Mouse (Mus musculus): ENCODE measurements around the gene Sik2. TPM values are rescaled to one million over a fixed set of nuclear protein-coding genes. Genes with fewer than 3 reads are reported as not detected.

Gene Sik2
- polyA plus RNA-seq, 1 experiment from 2014 or later, result 17.3 TPM

- POLR2A ChIA-PET, result interaction anchor here (0.9 kb wide), 1 partner anchor 111 kb away, joined by 3 read pairs; no protein-coding TSS in a partner anchor
- TF ChIP-seq CTCF (IDR thresholded peaks at IDR 0.05), result no peak
- ATAC-seq, result no peak
- no peak for DNase-seq (ENCODE audit: low read depth, low spot score)
- no peaks in the 10 kb centered on the region for H3K27me3 ChIP-seq
- CTCF ChIA-PET, result no interaction called here
- in situ Hi-C loops (cut with MboI; ENCODE audit: low pct_unique_long_range_greater_than_20kb), result loop anchor here (25.0 kb wide), 1 partner anchor 317 kb away; no protein-coding TSS in a partner anchor
Measured at GRCm38 (mm10) chr9:51004062-51004461, 4.8 kb downstream of the Sik2 start.

GRCm38 (mm10) chr9:50986677-50987076, 22.2 kb downstream of the Sik2 start:
- CTCF ChIA-PET, result interaction anchor here (1.4 kb wide), 1 partner anchor 136 kb away, joined by 3 read pairs; no protein-coding TSS in a partner anchor
- DNase-seq (ENCODE audit: low read depth, low spot score), result no peak
- no peak for TF ChIP-seq CTCF (IDR thresholded peaks at IDR 0.05)
- in situ Hi-C loops (cut with MboI; ENCODE audit: low pct_unique_long_range_greater_than_20kb), result no loop called here
- no peak for ATAC-seq
- POLR2A ChIA-PET, result no interaction called here
- no peaks in the 10 kb centered on the region for H3K27me3 ChIP-seq

- DNase-seq (ENCODE audit: low read depth, low spot score) (no peak), ATAC-seq (no peak)
- H3K27me3 ChIP-seq, result no peaks in the 10 kb centered on the region
- ChIA-PET POLR2A (no interaction called here), CTCF (no interaction called here)
- no peak for TF ChIP-seq CTCF (IDR thresholded peaks at IDR 0.05)
- in situ Hi-C loops (cut with MboI; ENCODE audit: low pct_unique_long_range_greater_than_20kb), result no loop called here
Measured at GRCm38 (mm10) chr9:50986123-50986522, 22.8 kb downstream of the Sik2 start.

GRCm38 (mm10) chr9:50981499-50982190, 27.2 kb downstream of the Sik2 start:
- CTCF ChIA-PET, result interaction anchor here (1.4 kb wide), 1 partner anchor 124 kb away, joined by 3 read pairs; no protein-coding TSS in a partner anchor
- no peak for TF ChIP-seq CTCF (IDR thresholded peaks at IDR 0.05)
- no peak for ATAC-seq

GRCm38 (mm10) chr9:50974631-50975030, 34.2 kb downstream of the Sik2 start:
- H3K27me3 ChIP-seq, result no peaks in the 10 kb centered on the region
- ChIA-PET CTCF (no interaction called here), POLR2A (no interaction called here)
- no peak for TF ChIP-seq CTCF (IDR thresholded peaks at IDR 0.05)
- ATAC-seq (no peak), DNase-seq (ENCODE audit: low read depth, low spot score) (no peak)
- in situ Hi-C loops (cut with MboI; ENCODE audit: low pct_unique_long_range_greater_than_20kb), result no loop called here

More at GRCm38 (mm10) chr9:50981499-50982190, 27.2 kb downstream of the Sik2 start:
- DNase-seq (ENCODE audit: low read depth, low spot score), result no peak
- in situ Hi-C loops (cut with MboI; ENCODE audit: low pct_unique_long_range_greater_than_20kb), result no loop called here
- POLR2A ChIA-PET, result interaction anchor here (1.1 kb wide), 1 partner anchor 78 kb away, joined by 3 read pairs; no protein-coding TSS in a partner anchor
- no peaks in the 10 kb centered on the region for H3K27me3 ChIP-seq

GRCm38 (mm10) chr9:50970413-50970812, 38.5 kb downstream of the Sik2 start:
- no peak for TF ChIP-seq CTCF (IDR thresholded peaks at IDR 0.05)
- DNase-seq (ENCODE audit: low read depth, low spot score), result no peak
- in situ Hi-C loops (cut with MboI; ENCODE audit: low pct_unique_long_range_greater_than_20kb), result no loop called here
- ChIA-PET CTCF (interaction anchor here (0.7 to 1.0 kb wide), 2 partner anchors 14 to 28 kb away, joined by 3 read pairs; no protein-coding TSS in a partner anchor), POLR2A (no interaction called here)
- ATAC-seq, result no peak
- no peaks in the 10 kb centered on the region for H3K27me3 ChIP-seq

GRCm38 (mm10) chr9:50969266-50969665, 39.6 kb downstream of the Sik2 start:
- in situ Hi-C loops (cut with MboI; ENCODE audit: low pct_unique_long_range_greater_than_20kb), result no loop called here
- ChIA-PET CTCF (no interaction called here), POLR2A (no interaction called here)
- no peak for ATAC-seq
- no peaks in the 10 kb centered on the region for H3K27me3 ChIP-seq
- no peak for TF ChIP-seq CTCF (IDR thresholded peaks at IDR 0.05)
- DNase-seq (ENCODE audit: low read depth, low spot score), result no peak

DNA sequence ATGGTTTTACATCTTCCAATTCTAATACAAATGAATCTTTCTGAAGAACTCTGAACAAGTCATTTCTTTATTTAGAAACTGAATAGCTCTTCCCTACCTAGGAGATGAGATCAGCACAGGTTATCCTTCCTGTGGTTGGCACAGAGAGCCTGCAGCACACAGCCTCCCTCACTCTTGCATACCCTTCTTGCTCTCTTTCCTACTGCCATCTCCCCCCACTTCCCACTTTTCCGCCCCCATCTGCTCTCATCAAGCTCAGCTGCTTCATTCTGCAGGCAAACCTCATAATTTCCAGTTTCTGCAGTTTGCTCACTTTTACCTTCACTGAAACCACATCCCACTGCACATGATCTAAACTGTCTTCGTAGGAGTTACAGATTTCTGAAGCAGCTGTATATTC, 42.6 kb downstream of the Sik2 start:
- in situ Hi-C loops (cut with MboI; ENCODE audit: low pct_unique_long_range_greater_than_20kb), result no loop called here
- H3K27me3 ChIP-seq, result no peaks in the 10 kb centered on the region
- ATAC-seq (no peak), DNase-seq (ENCODE audit: low read depth, low spot score) (no peak)
- POLR2A ChIA-PET, result no interaction called here
- CTCF ChIA-PET, result no interaction called here
- TF ChIP-seq CTCF (IDR thresholded peaks at IDR 0.05), result no peak

DNA sequence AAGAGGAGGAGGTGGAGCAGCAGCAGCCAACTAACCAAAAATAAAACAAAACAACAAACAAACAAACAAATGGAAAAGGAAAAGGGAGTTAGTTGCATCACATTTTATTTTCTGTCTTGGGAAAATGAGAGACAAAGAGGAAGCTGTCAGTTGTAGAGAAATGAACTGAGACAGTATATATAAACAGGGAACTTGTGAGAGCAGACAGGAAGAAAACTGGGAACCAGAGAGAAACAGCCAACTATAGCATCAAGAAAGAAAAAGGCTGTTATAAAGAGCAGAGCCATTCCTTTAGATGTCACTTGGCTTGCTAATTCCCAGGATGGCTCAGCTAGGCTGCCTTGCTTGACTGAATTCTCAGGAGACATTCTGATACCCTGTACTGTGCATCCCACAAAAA, 43.5 kb downstream of the Sik2 start:
- TF ChIP-seq CTCF (IDR thresholded peaks at IDR 0.05), result no peak

GRCm38 (mm10) chr9:50964911-50965310, 44.0 kb downstream of the Sik2 start:
- in situ Hi-C loops (cut with MboI; ENCODE audit: low pct_unique_long_range_greater_than_20kb), result no loop called here
- CTCF ChIA-PET, result no interaction called here
- no peak for TF ChIP-seq CTCF (IDR thresholded peaks at IDR 0.05)
- POLR2A ChIA-PET, result no interaction called here
- DNase-seq (ENCODE audit: low read depth, low spot score), result no peak
- H3K27me3 ChIP-seq, result no peaks in the 10 kb centered on the region
- no peak for ATAC-seq

More for the DNA sequence above, 43.5 kb downstream of the Sik2 start:
- ChIA-PET CTCF (no interaction called here), POLR2A (no interaction called here)
- ATAC-seq (no peak), DNase-seq (ENCODE audit: low read depth, low spot score) (no peak)
- H3K27me3 ChIP-seq, result no peaks in the 10 kb centered on the region
- in situ Hi-C loops (cut with MboI; ENCODE audit: low pct_unique_long_range_greater_than_20kb), result no loop called here

GRCm38 (mm10) chr9:50957956-50958489, 50.9 kb downstream of the Sik2 start:
- in situ Hi-C loops (cut with MboI; ENCODE audit: low pct_unique_long_range_greater_than_20kb), result no loop called here
- CTCF ChIA-PET, result interaction anchor here (1.2 to 1.3 kb wide), 2 partner anchors 16 to 107 kb away, joined by 3 read pairs; no protein-coding TSS in a partner anchor
- no peaks in the 10 kb centered on the region for H3K27me3 ChIP-seq
- no peak for TF ChIP-seq CTCF (IDR thresholded peaks at IDR 0.05)
- no peak for ATAC-seq
- POLR2A ChIA-PET, result interaction anchor here (0.7 kb wide), 1 partner anchor 13 kb away, joined by 5 read pairs; no protein-coding TSS in a partner anchor
- DNase-seq (ENCODE audit: low read depth, low spot score), result no peak
